Mouse (Mus musculus) kidney, embryonic 15.5 days (tissue): ENCODE results near the gene Cd63. TPM values are rescaled to one million over a fixed set of nuclear protein-coding genes. Genes with fewer than 3 reads are reported as not detected.

Experiments used
- ATAC-seq: fragments of 200-750 bp; cut with Nextera tagmentation; replicated peaks from 2 replicates; pipeline ENCODE4 v1.8.0; 2017; ENCODE audit warnings: moderate TSS enrichment; ENCODE audit not compliant: low FRiP score
- H3K27ac ChIP-seq: fragments of 300-500 bp; sonication (generic); 2 replicates; pipeline ENCODE4 v1.5.1; 2015; ENCODE audit warnings: mild to moderate bottlenecking, inconsistent platforms
- H3K27me3 ChIP-seq: fragments of 300-500 bp; sonication (generic); 2 replicates; pipeline ENCODE4 v1.6.1; 2015; ENCODE audit warnings: inconsistent platforms
- H3K36me3 ChIP-seq: fragments of 300-500 bp; sonication (generic); 2 replicates; pipeline ENCODE4 v1.6.1; 2015; ENCODE audit warnings: inconsistent platforms
- H3K4me1 ChIP-seq: fragments of 300-500 bp; sonication (generic); 2 replicates; pipeline ENCODE4 v1.6.1; 2015; ENCODE audit warnings: inconsistent platforms
- H3K4me2 ChIP-seq: fragments of 300-500 bp; sonication (generic); 2 replicates; pipeline ENCODE4 v1.6.1; 2015; ENCODE audit warnings: moderate library complexity, mild to moderate bottlenecking, inconsistent platforms
- H3K4me3 ChIP-seq: fragments of 300-500 bp; sonication (generic); replicated peaks from 2 replicates; pipeline ENCODE4 v1.5.1; 2015; ENCODE audit warnings: mild to moderate bottlenecking, inconsistent platforms
- H3K9ac ChIP-seq: fragments of 300-500 bp; sonication (generic); 2 replicates; pipeline ENCODE4 v1.6.1; 2015; ENCODE audit warnings: mild to moderate bottlenecking, inconsistent platforms
- H3K9me3 ChIP-seq: fragments of 300-500 bp; sonication (generic); replicated peaks from 2 replicates; pipeline ENCODE4 v1.6.1; 2016; ENCODE audit warnings: inconsistent platforms
- WGBS: fragments of 180-500 bp; shearing (Covaris S2); methylation state at CpG from one replicate; pipeline ENCODE4 v1.1.7; 2015; ENCODE audit warnings: mixed read lengths; 5-methylcytosine and 5-hydroxymethylcytosine counted together
- polyA plus RNA-seq: library from polyadenylated mRNA; unstranded; fragments of >200 nt; fragmentation: Nextera tagmentation; extraction: Ambion mirVana; gene quantifications from 2 replicates; pipeline ENCODE4 v1.2.1, GENCODE M21; 2015

Cd63 gene
- polyA plus RNA-seq, 1 experiment from 2014 or later: 671 TPM

GRCm38 (mm10) chr10:128919966-128920365 is 19.2 kb downstream of the Cd63 start:
- Histone ChIP-seq H3K4me1 (peaks cover 52% of the 10 kb centered on the region), H3K9me3 (no peaks in the 10 kb centered on the region), H3K27me3 (no peaks in the 10 kb centered on the region), H3K27ac (peak overlapping the region; percentile 70), H3K4me2 (no peak overlapping the region), H3K4me3 (no peak overlapping the region), H3K9ac (no peak overlapping the region), H3K36me3 (peaks cover 37% of the 10 kb centered on the region)
- 82% methylated on average over 7 of the region's 7 CpGs for WGBS
- ATAC-seq: no peak

- peaks cover 29% of the 10 kb centered on the region for H3K36me3 ChIP-seq
- H3K27ac ChIP-seq: peak overlapping the region; percentile 70
- H3K4me3 ChIP-seq: no peak overlapping the region
- H3K9me3 ChIP-seq: no peaks in the 10 kb centered on the region
- ATAC-seq: no peak
- WGBS: 47% methylated on average over 3 of the region's 3 CpGs
- peaks cover 52% of the 10 kb centered on the region for H3K4me1 ChIP-seq
- no peak overlapping the region for H3K9ac ChIP-seq
- no peaks in the 10 kb centered on the region for H3K27me3 ChIP-seq
- H3K4me2 ChIP-seq: 0 out of 2 replicates have a peak overlapping the region, but pooled peaks have one; percentile 1
Measured at GRCm38 (mm10) chr10:128920736-128921161, 20.0 kb downstream of the Cd63 start.

- no peak overlapping the region; the same call in 1 of the 2 replicates for H3K9ac ChIP-seq
- H3K4me2 ChIP-seq: peak overlapping the region; percentile 85; the same call in 1 of the 2 replicates
- peaks cover 26% of the 10 kb centered on the region for H3K36me3 ChIP-seq
- no peaks in the 10 kb centered on the region for H3K9me3 ChIP-seq
- no peak for ATAC-seq
- peak overlapping the region; percentile 70 for H3K27ac ChIP-seq
- WGBS: 40% methylated on average over 1 of the region's 1 CpGs
- no peaks in the 10 kb centered on the region for H3K27me3 ChIP-seq
- no peak overlapping the region for H3K4me3 ChIP-seq
- H3K4me1 ChIP-seq: peaks cover 52% of the 10 kb centered on the region
Measured at GRCm38 (mm10) chr10:128921251-128921650, 20.5 kb downstream of the Cd63 start.

- H3K4me3 ChIP-seq: peak overlapping the region; percentile 69
- no peaks in the 10 kb centered on the region for H3K9me3 ChIP-seq
- peak overlapping the region; percentile 85 for H3K4me2 ChIP-seq
- H3K36me3 ChIP-seq: peaks cover 17% of the 10 kb centered on the region
- peaks cover 52% of the 10 kb centered on the region for H3K4me1 ChIP-seq
- H3K9ac ChIP-seq: peak overlapping the region; percentile 70
- peaks cover 4% of the 10 kb centered on the region; the same call in 1 of the 2 replicates for H3K27me3 ChIP-seq
- peak overlapping the region; percentile 95 for H3K27ac ChIP-seq
- peak; percentile 1; the same call in 1 of the 2 replicates for ATAC-seq
- 70% methylated on average over 16 of the region's 16 CpGs for WGBS
Measured at GRCm38 (mm10) chr10:128921883-128922821, 21.4 kb downstream of the Cd63 start.

- H3K36me3 ChIP-seq: peaks cover 11% of the 10 kb centered on the region
- 14% methylated on average over 1 of the region's 1 CpGs for WGBS
- peaks cover 52% of the 10 kb centered on the region for H3K4me1 ChIP-seq
- H3K4me2 ChIP-seq: peak within 1 kb of the TSS; percentile 85
- peaks cover 5% of the 10 kb centered on the region; the same call in 1 of the 2 replicates for H3K27me3 ChIP-seq
- peak within 1 kb of the TSS; percentile 69 for H3K4me3 ChIP-seq
- H3K27ac ChIP-seq: peak within 1 kb of the TSS; percentile 95
- no peak for ATAC-seq
- no peaks in the 10 kb centered on the region for H3K9me3 ChIP-seq
- peak within 1 kb of the TSS; percentile 70 for H3K9ac ChIP-seq
Measured at GRCm38 (mm10) chr10:128922822-128923012, 21.9 kb downstream of the Cd63 start, which contains the start of gene Rdh5. Gene Rdh5, minus strand, starts transcription at chr10:128922888.

- H3K4me2 ChIP-seq: peak overlapping the region; percentile 85
- H3K27me3 ChIP-seq: peaks cover 9% of the 10 kb centered on the region; the same call in 1 of the 2 replicates
- ATAC-seq: peak; percentile 97
- H3K4me1 ChIP-seq: peaks cover 50% of the 10 kb centered on the region
- no peaks in the 10 kb centered on the region for H3K9me3 ChIP-seq
- H3K36me3 ChIP-seq: peaks cover 7% of the 10 kb centered on the region
- H3K27ac ChIP-seq: peak overlapping the region; percentile 95
- under 1% methylated on average over 39 of the region's 42 CpGs for WGBS
- H3K4me3 ChIP-seq: peak overlapping the region; percentile 69
- H3K9ac ChIP-seq: peak overlapping the region; percentile 70
Measured at GRCm38 (mm10) chr10:128923013-128923691, 22.4 kb downstream of the Cd63 start.

GRCm38 (mm10) chr10:128923935-128924334 is 23.1 kb downstream of the Cd63 start, which contains the start of gene Bloc1s1:
Gene Bloc1s1, minus strand, starts transcription at chr10:128924035.
- H3K9me3 ChIP-seq: no peaks in the 10 kb centered on the region
- H3K4me2 ChIP-seq: peak within 1 kb of the TSS; percentile 85
- H3K27me3 ChIP-seq: peaks cover 10% of the 10 kb centered on the region; the same call in 1 of the 2 replicates
- peak within 1 kb of the TSS; percentile 95 for H3K27ac ChIP-seq
- peak within 1 kb of the TSS; percentile 70 for H3K9ac ChIP-seq
- peak within 1 kb of the TSS; percentile 69 for H3K4me3 ChIP-seq
- H3K4me1 ChIP-seq: peaks cover 45% of the 10 kb centered on the region
- no peak for ATAC-seq
- no peaks in the 10 kb centered on the region; the same call in 1 of the 2 replicates for H3K36me3 ChIP-seq
- 62% methylated on average over 9 of the region's 9 CpGs for WGBS

- 37% methylated on average over 4 of the region's 4 CpGs for WGBS
- no peak overlapping the region for H3K4me2 ChIP-seq
- H3K4me1 ChIP-seq: peaks cover 11% of the 10 kb centered on the region
- no peak overlapping the region for H3K27ac ChIP-seq
- H3K36me3 ChIP-seq: no peaks in the 10 kb centered on the region
- no peaks in the 10 kb centered on the region for H3K9me3 ChIP-seq
- no peak overlapping the region for H3K9ac ChIP-seq
- H3K27me3 ChIP-seq: peaks cover 49% of the 10 kb centered on the region
- H3K4me3 ChIP-seq: no peak overlapping the region
- ATAC-seq: no peak
Measured at GRCm38 (mm10) chr10:128928356-128928755, 27.6 kb downstream of the Cd63 start.

- no peak overlapping the region for H3K9ac ChIP-seq
- no peak for ATAC-seq
- H3K4me2 ChIP-seq: no peak overlapping the region
- peaks cover 63% of the 10 kb centered on the region for H3K27me3 ChIP-seq
- H3K36me3 ChIP-seq: no peaks in the 10 kb centered on the region
- 68% methylated on average over 7 of the region's 7 CpGs for WGBS
- H3K4me1 ChIP-seq: peaks cover 16% of the 10 kb centered on the region
- no peak overlapping the region for H3K4me3 ChIP-seq
- no peak overlapping the region for H3K27ac ChIP-seq
- no peaks in the 10 kb centered on the region for H3K9me3 ChIP-seq
Measured at GRCm38 (mm10) chr10:128929638-128930378, 29.0 kb downstream of the Cd63 start.

GRCm38 (mm10) chr10:128931441-128931840 is 30.7 kb downstream of the Cd63 start:
- peaks cover 80% of the 10 kb centered on the region for H3K27me3 ChIP-seq
- H3K27ac ChIP-seq: no peak overlapping the region
- H3K9me3 ChIP-seq: no peaks in the 10 kb centered on the region
- H3K4me3 ChIP-seq: no peak overlapping the region
- H3K9ac ChIP-seq: no peak overlapping the region
- peaks cover 16% of the 10 kb centered on the region for H3K4me1 ChIP-seq
- WGBS: 17% methylated on average over 2 of the region's 2 CpGs
- no peak overlapping the region for H3K4me2 ChIP-seq
- no peaks in the 10 kb centered on the region for H3K36me3 ChIP-seq
- ATAC-seq: no peak

GRCm38 (mm10) chr10:128933574-128933973 is 32.8 kb downstream of the Cd63 start, which contains the start of gene Itga7:
Gene Itga7, plus strand, starts transcription at chr10:128933818.
- H3K9ac ChIP-seq: no peak within 1 kb of the TSS
- under 1% methylated on average over 25 of the region's 26 CpGs for WGBS

More at GRCm38 (mm10) chr10:128933574-128933973, 32.8 kb downstream of the Cd63 start, which contains the start of gene Itga7:
- Histone ChIP-seq H3K27ac (no peak within 1 kb of the TSS), H3K9me3 (no peaks in the 10 kb centered on the region), H3K36me3 (no peaks in the 10 kb centered on the region), H3K4me3 (peak within 1 kb of the TSS; percentile 48), H3K4me2 (peak within 1 kb of the TSS; percentile 89), H3K4me1 (peaks cover 16% of the 10 kb centered on the region), H3K27me3 (peaks cover 75% of the 10 kb centered on the region)
- peak; percentile 85 for ATAC-seq
